Mouse (Mus musculus) small intestine, adult 2 months (tissue): Measurements from ENCODE around the gene Marveld1.

Experiments
- CTCF ChIP-seq: fragments of 200-500 bp; IDR thresholded peaks from 2 replicates; pipeline ENCODE4 v1.5.1; 2012; ENCODE audit warnings: low read depth, mild to moderate bottlenecking, control low read depth, inconsistent platforms, low read length, moderate library complexity, mixed read lengths; ENCODE audit not compliant: insufficient replicate concordance, insufficient read length; ENCODE audit errors: extremely low read depth
- POLR2A ChIP-seq: fragments of 200-500 bp; IDR thresholded peaks from 2 replicates; pipeline ENCODE4 v1.6.1; 2012; ENCODE audit warnings: low read depth, mild to moderate bottlenecking, control low read depth, inconsistent platforms, low read length, moderate library complexity

DNA sequence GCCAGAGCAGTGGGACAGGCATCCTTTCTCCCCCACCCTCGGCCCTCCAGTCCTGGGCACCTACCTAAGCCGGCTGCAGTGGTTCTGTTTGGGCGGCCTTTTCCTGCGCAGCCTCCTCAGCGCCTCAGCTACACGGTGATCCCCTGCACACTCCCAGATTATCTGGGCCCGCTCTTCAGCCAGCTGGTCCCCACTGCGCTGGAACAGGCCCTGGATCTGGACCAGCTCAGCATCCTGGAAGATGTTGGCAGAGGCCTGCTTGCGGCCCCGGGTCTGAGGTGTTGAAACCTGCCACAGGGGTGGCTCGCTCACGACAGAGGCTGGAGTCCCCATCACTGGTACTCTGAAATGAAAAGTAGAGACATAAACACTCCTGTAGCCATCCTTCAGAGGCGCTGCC lies 22.5 kb upstream of the Marveld1 start:
- TF ChIP-seq POLR2A (no peak), CTCF (no peak)
